Mouse (Mus musculus): ENCODE results near the gene D430041D05Rik.

The D430041D05Rik gene

GRCm38 (mm10) chr2:104410963-104411545 lies at the start of gene D430041D05Rik:
TSS of gene D430041D05Rik (minus strand) at chr2:104411013.
- DNase-seq (ENCODE audit: low read depth, low spot score): no peak

- DNase-seq (ENCODE audit: low read depth, low spot score): no peak
Observed at GRCm38 (mm10) chr2:104460021-104460420, 49.2 kb upstream of the D430041D05Rik start.

GRCm38 (mm10) chr2:104458569-104459332 lies 47.9 kb upstream of the D430041D05Rik start:
- no peak for DNase-seq (ENCODE audit: low read depth, low spot score)

GRCm38 (mm10) chr2:104457106-104457505 lies 46.3 kb upstream of the D430041D05Rik start:
- DNase-seq (ENCODE audit: low read depth, low spot score): no peak

GRCm38 (mm10) chr2:104450685-104451084 lies 39.9 kb upstream of the D430041D05Rik start:
- DNase-seq (ENCODE audit: low read depth, low spot score): no peak

GRCm38 (mm10) chr2:104449191-104449590 lies 38.4 kb upstream of the D430041D05Rik start:
- DNase-seq (ENCODE audit: low read depth, low spot score): no peak

- no peak for DNase-seq (ENCODE audit: low read depth, low spot score)
Observed at GRCm38 (mm10) chr2:104448201-104448600, 37.4 kb upstream of the D430041D05Rik start.

GRCm38 (mm10) chr2:104446016-104446415 lies 35.2 kb upstream of the D430041D05Rik start:
- DNase-seq (ENCODE audit: low read depth, low spot score): no peak

GRCm38 (mm10) chr2:104444776-104445175 lies 34.0 kb upstream of the D430041D05Rik start:
- DNase-seq (ENCODE audit: low read depth, low spot score): peak; percentile 69

- DNase-seq (ENCODE audit: low read depth, low spot score): no peak
Observed at GRCm38 (mm10) chr2:104442341-104442740, 31.5 kb upstream of the D430041D05Rik start.

- DNase-seq (ENCODE audit: low read depth, low spot score): no peak
Observed at GRCm38 (mm10) chr2:104436226-104436625, 25.4 kb upstream of the D430041D05Rik start.

GRCm38 (mm10) chr2:104431067-104431466 lies 20.3 kb upstream of the D430041D05Rik start:
- DNase-seq (ENCODE audit: low read depth, low spot score): no peak

GRCm38 (mm10) chr2:104430566-104430965 lies 19.8 kb upstream of the D430041D05Rik start:
- DNase-seq (ENCODE audit: low read depth, low spot score): no peak

- no peak for DNase-seq (ENCODE audit: low read depth, low spot score)
Observed at GRCm38 (mm10) chr2:104426112-104426511, 15.3 kb upstream of the D430041D05Rik start.

- peak; percentile 33 for DNase-seq (ENCODE audit: low read depth, low spot score)
Observed at GRCm38 (mm10) chr2:104422230-104422629, 11.4 kb upstream of the D430041D05Rik start.

- DNase-seq (ENCODE audit: low read depth, low spot score): no peak
Observed at GRCm38 (mm10) chr2:104420805-104421204, 10.0 kb upstream of the D430041D05Rik start.

GRCm38 (mm10) chr2:104419999-104420398 lies 9.2 kb upstream of the D430041D05Rik start:
- DNase-seq (ENCODE audit: low read depth, low spot score): no peak

- DNase-seq (ENCODE audit: low read depth, low spot score): no peak
Observed at GRCm38 (mm10) chr2:104419411-104419810, 8.6 kb upstream of the D430041D05Rik start.

GRCm38 (mm10) chr2:104413011-104413410 lies 2.2 kb upstream of the D430041D05Rik start:
- no peak for DNase-seq (ENCODE audit: low read depth, low spot score)

GRCm38 (mm10) chr2:104412496-104412895 lies 1.7 kb upstream of the D430041D05Rik start:
- DNase-seq (ENCODE audit: low read depth, low spot score): no peak

GRCm38 (mm10) chr2:104411806-104412205 lies 993 bp upstream of the D430041D05Rik start:
- no peak for DNase-seq (ENCODE audit: low read depth, low spot score)

GRCm38 (mm10) chr2:104409851-104410821 lies 677 bp downstream of the D430041D05Rik start:
- no peak for DNase-seq (ENCODE audit: low read depth, low spot score)

All from retina, adult 2 months (tissue).